Comparison of ENCODE assay signal across 23 mouse cellular contexts in genomic region chr11:55239496-55239895, GRCm38 (mm10). TPM values are rescaled to one million over a fixed set of nuclear protein-coding genes. Genes with fewer than 3 reads are reported as not detected.
DNase-seq lines count a peak whose midpoint lies in the region; ATAC-seq and TF ChIP-seq lines count a peak whose summit lies in the region.
"Had no signal": no experiment of that assay in that cellular context is flagged by ENCODE, and none has a peak within 500 bp of the region (broad histone marks: within the 10 kb centered on the region; RNA-seq: fewer than 3 reads in every experiment).

No protein-coding gene starts in this region.

- TF ChIP-seq EP300 in liver, postnatal 0 days (IDR thresholded peaks at IDR 0.05; ENCODE audit: low read depth), result no peak

- DNase-seq in liver, embryonic 13.5 days, result no peak
- DNase-seq in liver, postnatal 0 days, result no peak
- no peak for DNase-seq in left cerebral cortex, adult 18-20 months (ENCODE audit: low spot score in 2 of 2)
- DNase-seq: adrenal gland, adult 2 months; adrenal gland, postnatal 10 days; adrenal gland, postnatal 25 days; cerebellum, adult 2 months; cerebellum, adult 9-10 months; cerebellum, postnatal 10 days; embryo, embryonic 11 days had no signal

- no peak for TF ChIP-seq CTCF in liver, postnatal 0 days (IDR thresholded peaks at IDR 0.05; ENCODE audit: low read depth)

- no peaks in the 10 kb centered on the region; the same call in 1 of the 2 replicates for H3K36me3 ChIP-seq in liver, embryonic 13.5 days
- H3K36me3 ChIP-seq in liver, postnatal 0 days (replicated peaks; ENCODE audit: insufficient read depth, low read length), result peaks cover 3% of the 10 kb centered on the region
- H3K36me3 ChIP-seq in intestine, embryonic 16.5 days (ENCODE audit: control insufficient read depth, insufficient read depth, low read length), result no peaks in the 10 kb centered on the region
- H3K36me3 ChIP-seq in hindbrain, embryonic 12.5 days, result no peaks in the 10 kb centered on the region
- H3K36me3 ChIP-seq: embryonic facial prominence, embryonic 13.5 days; forebrain, embryonic 10.5 days; forebrain, embryonic 12.5 days had no signal

- no peak overlapping the region for H3K9ac ChIP-seq in liver, embryonic 13.5 days
- H3K9ac ChIP-seq in liver, postnatal 0 days (replicated peaks), result no peak overlapping the region
- no peak overlapping the region for H3K9ac ChIP-seq in intestine, embryonic 16.5 days (ENCODE audit: low read depth, low read length)
- no peak overlapping the region for H3K9ac ChIP-seq in hindbrain, embryonic 12.5 days
- H3K9ac ChIP-seq: embryonic facial prominence, embryonic 13.5 days; embryonic facial prominence, embryonic 15.5 days; forebrain, embryonic 12.5 days had no signal

- H3K27me3 ChIP-seq in liver, embryonic 13.5 days, result no peaks in the 10 kb centered on the region
- H3K27me3 ChIP-seq in liver, postnatal 0 days (ENCODE audit: insufficient read depth, low read length), result no peaks in the 10 kb centered on the region
- H3K27me3 ChIP-seq in intestine, embryonic 16.5 days (replicated peaks; ENCODE audit: control insufficient read depth, insufficient read depth, low read length), result no peaks in the 10 kb centered on the region
- no peaks in the 10 kb centered on the region for H3K27me3 ChIP-seq in hindbrain, embryonic 12.5 days
- H3K27me3 ChIP-seq: embryonic facial prominence, embryonic 13.5 days; embryonic facial prominence, embryonic 15.5 days; forebrain, embryonic 12.5 days had no signal

- peak; percentile 57 for ATAC-seq in liver, embryonic 13.5 days (ENCODE audit: low read depth)
- ATAC-seq in liver, postnatal 0 days, result no peak
- 0 out of 2 replicates have a peak, but pooled peaks have one; percentile 32 for ATAC-seq in common myeloid progenitor, adult 5-6 weeks (replicated peaks; ENCODE audit: low read depth, poor library complexity, severe bottlenecking)
- ATAC-seq in megakaryocyte-erythroid progenitor cell, adult 5-6 weeks (replicated peaks; ENCODE audit: low FRiP score, low TSS enrichment, poor library complexity, severe bottlenecking), result peak; percentile 45; the same call in 1 of the 2 replicates
- no peak for ATAC-seq in intestine, embryonic 16.5 days
- no peak for ATAC-seq in hindbrain, embryonic 12.5 days (ENCODE audit: low FRiP score)
- ATAC-seq: forebrain, embryonic 14.5 days; forebrain, embryonic 16.5 days had no signal

- H3K4me1 ChIP-seq in liver, embryonic 13.5 days (replicated peaks), result peaks cover 8% of the 10 kb centered on the region; the same call in 1 of the 2 replicates
- H3K4me1 ChIP-seq in liver, postnatal 0 days (ENCODE audit: insufficient read depth), result no peaks in the 10 kb centered on the region
- no peaks in the 10 kb centered on the region for H3K4me1 ChIP-seq in intestine, embryonic 16.5 days (ENCODE audit: control insufficient read depth, insufficient read depth, low read length)
- H3K4me1 ChIP-seq in hindbrain, embryonic 12.5 days, result no peaks in the 10 kb centered on the region
- H3K4me1 ChIP-seq: embryonic facial prominence, embryonic 13.5 days; embryonic facial prominence, embryonic 15.5 days; forebrain, embryonic 10.5 days; forebrain, embryonic 12.5 days had no signal

- H3K4me2 ChIP-seq in liver, embryonic 13.5 days, result no peak overlapping the region
- H3K4me2 ChIP-seq in liver, postnatal 0 days (ENCODE audit: low read depth, low read length), result no peak overlapping the region
- no peak overlapping the region for H3K4me2 ChIP-seq in intestine, embryonic 16.5 days (ENCODE audit: low read depth, low read length)
- H3K4me2 ChIP-seq in hindbrain, embryonic 12.5 days (replicated peaks), result no peak overlapping the region
- H3K4me2 ChIP-seq: embryonic facial prominence, embryonic 13.5 days; embryonic facial prominence, embryonic 15.5 days; forebrain, embryonic 12.5 days had no signal

- WGBS in liver, embryonic 13.5 days (ENCODE audit: insufficient replicate concordance), result 27% methylated on average over 3 of the region's 3 CpGs
- WGBS in liver, postnatal 0 days (ENCODE audit: insufficient replicate concordance), result 48% methylated on average over 3 of the region's 3 CpGs
- 68% methylated on average over 3 of the region's 3 CpGs for WGBS in intestine, embryonic 16.5 days
- 76% methylated on average over 3 of the region's 3 CpGs for WGBS in hindbrain, embryonic 12.5 days

- H3K27ac ChIP-seq in liver, embryonic 13.5 days, result no peak overlapping the region
- H3K27ac ChIP-seq in liver, postnatal 0 days (ENCODE audit: low read depth), result no peak overlapping the region
- no peak overlapping the region for H3K27ac ChIP-seq in intestine, embryonic 16.5 days (ENCODE audit: low read length)
- H3K27ac ChIP-seq in hindbrain, embryonic 12.5 days, result no peak overlapping the region
- H3K27ac ChIP-seq: embryonic facial prominence, embryonic 13.5 days; embryonic facial prominence, embryonic 15.5 days; forebrain, embryonic 10.5 days; forebrain, embryonic 12.5 days had no signal

- no peak overlapping the region for H3K4me3 ChIP-seq in liver, embryonic 13.5 days (replicated peaks)
- no peak overlapping the region for H3K4me3 ChIP-seq in liver, postnatal 0 days (ENCODE audit: low read depth, low read length)
- H3K4me3 ChIP-seq in intestine, embryonic 16.5 days (ENCODE audit: low read length), result no peak overlapping the region
- no peak overlapping the region for H3K4me3 ChIP-seq in hindbrain, embryonic 12.5 days
- H3K4me3 ChIP-seq: embryonic facial prominence, embryonic 13.5 days; embryonic facial prominence, embryonic 15.5 days; erythroblast, embryonic 14.5 days; forebrain, embryonic 10.5 days; forebrain, embryonic 12.5 days had no signal

- H3K9me3 ChIP-seq in liver, embryonic 13.5 days (replicated peaks), result no peaks in the 10 kb centered on the region
- H3K9me3 ChIP-seq in liver, postnatal 0 days (ENCODE audit: low read length), result no peaks in the 10 kb centered on the region
- no peaks in the 10 kb centered on the region for H3K9me3 ChIP-seq in intestine, embryonic 16.5 days (ENCODE audit: control insufficient read depth, low read length)
- no peaks in the 10 kb centered on the region for H3K9me3 ChIP-seq in hindbrain, embryonic 12.5 days (replicated peaks)
- H3K9me3 ChIP-seq: embryonic facial prominence, embryonic 13.5 days; embryonic facial prominence, embryonic 15.5 days; forebrain, embryonic 10.5 days; forebrain, embryonic 12.5 days had no signal

RNA-seq across cellular contexts. Expression of gene Slc36a1, which starts 35.3 kb away (rescaled TPM):
- 1.4 and 1.8 TPM in 2 replicates for polyA plus RNA-seq in liver, embryonic 13.5 days (2015; fragmentation: Nextera tagmentation; extraction: Ambion mirVana)
- 1.0 and 1.7 TPM in 2 replicates for polyA plus RNA-seq in liver, postnatal 0 days (2015; fragmentation: Nextera tagmentation; extraction: Ambion mirVana)
- total RNA-seq in common myeloid progenitor, adult 5-6 weeks (2017), result 5.6 and 6.1 TPM in 2 replicates
- total RNA-seq in megakaryocyte-erythroid progenitor cell, adult 5-6 weeks (2014; fragmentation: Nextera tagmentation), result 6.9 and 9.1 TPM in 2 replicates
- 3.0 and 8.3 TPM in 2 replicates for total RNA-seq in megakaryocyte-erythroid progenitor cell, adult 5-6 weeks (2017)
- 2.4 and 2.8 TPM in 2 replicates for polyA plus RNA-seq in intestine, embryonic 16.5 days (2015; fragmentation: Nextera tagmentation; extraction: Ambion mirVana)
- 1.5 and 2.3 TPM in 2 replicates for polyA plus RNA-seq in hindbrain, embryonic 12.5 days (2016; fragmentation: Nextera tagmentation; extraction: Ambion mirVana)
- 10 to 100 TPM; 75.5 to 82.1 TPM for total RNA-seq in left cerebral cortex, adult 18-20 months (2021)

RNA-seq across cellular contexts. Expression of gene Slc36a2, which starts 54.6 kb away (rescaled TPM):
- polyA plus RNA-seq in liver, embryonic 13.5 days (2015; fragmentation: Nextera tagmentation; extraction: Ambion mirVana), result 9.2 and 10.0 TPM in 2 replicates
- polyA plus RNA-seq in liver, postnatal 0 days (2015; fragmentation: Nextera tagmentation; extraction: Ambion mirVana), result 5.7 and 6.7 TPM in 2 replicates
- 0.14 TPM in 1 of 2 replicates, not detected in the other for total RNA-seq in common myeloid progenitor, adult 5-6 weeks (2017)
- not detected in 2 replicates for total RNA-seq in megakaryocyte-erythroid progenitor cell, adult 5-6 weeks (2014; fragmentation: Nextera tagmentation)
- not detected in 2 replicates for total RNA-seq in megakaryocyte-erythroid progenitor cell, adult 5-6 weeks (2017)
- 0.32 and 0.70 TPM in 2 replicates for polyA plus RNA-seq in intestine, embryonic 16.5 days (2015; fragmentation: Nextera tagmentation; extraction: Ambion mirVana)
- polyA plus RNA-seq in hindbrain, embryonic 12.5 days (2016; fragmentation: Nextera tagmentation; extraction: Ambion mirVana), result 0.40 and 0.52 TPM in 2 replicates
- under 1 TPM in 1 of 2 experiments, not detected in 1; 0.35 TPM for total RNA-seq in left cerebral cortex, adult 18-20 months (2021)
- total RNA-seq: MEL had no signal
- polyA plus RNA-seq: C2C12; forebrain, embryonic 12.5 days had no signal

Comparison
In these comparisons a context has a peak if more than half of its experiments do, and no peak if none do; other contexts are left out.
1. ATAC-seq: peak in liver, embryonic 13.5 days (single experiment), common myeloid progenitor, adult 5-6 weeks (single experiment) and megakaryocyte-erythroid progenitor cell, adult 5-6 weeks (single experiment); none in liver, postnatal 0 days (single experiment), intestine, embryonic 16.5 days (single experiment) and hindbrain, embryonic 12.5 days (single experiment).